Mouse (Mus musculus): ENCODE data around the gene Prss42. TPM values are rescaled to one million over a fixed set of nuclear protein-coding genes. Genes with fewer than 3 reads are reported as not detected.
A peak's percentile ranks its signal among the peaks of the same experiment; 100 is the strongest.

Gene Prss42
- not detected in 2 replicates for total RNA-seq (2014; fragmentation: Nextera tagmentation)
- total RNA-seq (2017) = not detected in 2 replicates

GRCm38 (mm10) chr9:110797866-110798265 lies at the start of gene Prss42:
Gene Prss42, plus strand, starts transcription at chr9:110798166.
- ATAC-seq (replicated peaks; ENCODE audit: low FRiP score, low TSS enrichment, poor library complexity, severe bottlenecking) = no peak

- no peak for ATAC-seq (replicated peaks; ENCODE audit: low FRiP score, low TSS enrichment, poor library complexity, severe bottlenecking)
These were observed 49.5 kb upstream of the Prss42 start for GRCm38 (mm10) chr9:110748451-110748850.

GRCm38 (mm10) chr9:110750404-110751187 lies 47.4 kb upstream of the Prss42 start:
- no peak for ATAC-seq (replicated peaks; ENCODE audit: low FRiP score, low TSS enrichment, poor library complexity, severe bottlenecking)

GRCm38 (mm10) chr9:110751412-110751811 lies 46.6 kb upstream of the Prss42 start:
- ATAC-seq (replicated peaks; ENCODE audit: low FRiP score, low TSS enrichment, poor library complexity, severe bottlenecking) = no peak

- ATAC-seq (replicated peaks; ENCODE audit: low FRiP score, low TSS enrichment, poor library complexity, severe bottlenecking) = no peak
These were observed 45.0 kb upstream of the Prss42 start for GRCm38 (mm10) chr9:110752917-110753435.

- ATAC-seq (replicated peaks; ENCODE audit: low FRiP score, low TSS enrichment, poor library complexity, severe bottlenecking) = no peak
These were observed 44.2 kb upstream of the Prss42 start for GRCm38 (mm10) chr9:110753773-110754172.

GRCm38 (mm10) chr9:110757816-110758215 lies 40.1 kb upstream of the Prss42 start:
- ATAC-seq (replicated peaks; ENCODE audit: low FRiP score, low TSS enrichment, poor library complexity, severe bottlenecking) = no peak

- no peak for ATAC-seq (replicated peaks; ENCODE audit: low FRiP score, low TSS enrichment, poor library complexity, severe bottlenecking)
These were observed 39.4 kb upstream of the Prss42 start for GRCm38 (mm10) chr9:110758605-110759004.

GRCm38 (mm10) chr9:110759265-110759664 lies 38.7 kb upstream of the Prss42 start:
- peak; percentile 69; the same call in 1 of the 2 replicates for ATAC-seq (replicated peaks; ENCODE audit: low FRiP score, low TSS enrichment, poor library complexity, severe bottlenecking)

- no peak for ATAC-seq (replicated peaks; ENCODE audit: low FRiP score, low TSS enrichment, poor library complexity, severe bottlenecking)
These were observed 37.1 kb upstream of the Prss42 start for GRCm38 (mm10) chr9:110760886-110761285.

GRCm38 (mm10) chr9:110762763-110763162 lies 35.2 kb upstream of the Prss42 start:
- ATAC-seq (replicated peaks; ENCODE audit: low FRiP score, low TSS enrichment, poor library complexity, severe bottlenecking) = no peak

GRCm38 (mm10) chr9:110763405-110763804 lies 34.6 kb upstream of the Prss42 start:
- no peak for ATAC-seq (replicated peaks; ENCODE audit: low FRiP score, low TSS enrichment, poor library complexity, severe bottlenecking)

GRCm38 (mm10) chr9:110772336-110772735 lies 25.6 kb upstream of the Prss42 start:
- no peak for ATAC-seq (replicated peaks; ENCODE audit: low FRiP score, low TSS enrichment, poor library complexity, severe bottlenecking)

- no peak for ATAC-seq (replicated peaks; ENCODE audit: low FRiP score, low TSS enrichment, poor library complexity, severe bottlenecking)
These were observed 23.3 kb upstream of the Prss42 start for GRCm38 (mm10) chr9:110774403-110775268.

- ATAC-seq (replicated peaks; ENCODE audit: low FRiP score, low TSS enrichment, poor library complexity, severe bottlenecking) = no peak
These were observed 22.5 kb upstream of the Prss42 start for GRCm38 (mm10) chr9:110775269-110776022.

GRCm38 (mm10) chr9:110778100-110778499 lies 19.9 kb upstream of the Prss42 start:
- ATAC-seq (replicated peaks; ENCODE audit: low FRiP score, low TSS enrichment, poor library complexity, severe bottlenecking) = no peak

GRCm38 (mm10) chr9:110778559-110778958 lies 19.4 kb upstream of the Prss42 start:
- ATAC-seq (replicated peaks; ENCODE audit: low FRiP score, low TSS enrichment, poor library complexity, severe bottlenecking) = no peak

- no peak for ATAC-seq (replicated peaks; ENCODE audit: low FRiP score, low TSS enrichment, poor library complexity, severe bottlenecking)
These were observed 18.6 kb upstream of the Prss42 start for GRCm38 (mm10) chr9:110779242-110779913.

GRCm38 (mm10) chr9:110781256-110781721 lies 16.7 kb upstream of the Prss42 start:
- ATAC-seq (replicated peaks; ENCODE audit: low FRiP score, low TSS enrichment, poor library complexity, severe bottlenecking) = peak; percentile 88

Measured in megakaryocyte-erythroid progenitor cell, adult 5-6 weeks (primary cell).